Mouse (Mus musculus): ENCODE data around the gene Slc13a3.
A peak's percentile ranks its signal among the peaks of the same experiment; 100 is the strongest.

The Slc13a3 gene

DNA sequence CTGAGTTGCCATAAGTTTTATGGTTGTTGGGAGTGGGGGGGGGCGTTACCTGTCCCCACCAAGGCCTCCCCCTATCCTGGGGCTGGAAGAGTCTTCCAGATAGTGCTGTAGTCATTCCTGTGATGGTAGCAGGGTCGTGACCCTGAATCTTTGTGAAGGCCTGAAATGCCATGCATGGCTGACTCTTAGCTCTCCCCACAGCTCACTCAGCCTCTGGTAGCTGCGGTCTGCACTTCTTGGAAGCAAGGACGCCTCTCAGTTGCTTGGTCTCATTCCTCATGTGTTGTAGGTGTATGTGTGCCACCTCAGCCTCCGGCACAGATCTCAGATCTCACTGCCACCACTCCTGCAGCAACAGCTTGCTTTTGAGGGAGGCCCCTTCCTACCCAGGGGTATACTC lies 2.8 kb upstream of the Slc13a3 start:
- DNase-seq (ENCODE audit: low spot score) = no peak

DNA sequence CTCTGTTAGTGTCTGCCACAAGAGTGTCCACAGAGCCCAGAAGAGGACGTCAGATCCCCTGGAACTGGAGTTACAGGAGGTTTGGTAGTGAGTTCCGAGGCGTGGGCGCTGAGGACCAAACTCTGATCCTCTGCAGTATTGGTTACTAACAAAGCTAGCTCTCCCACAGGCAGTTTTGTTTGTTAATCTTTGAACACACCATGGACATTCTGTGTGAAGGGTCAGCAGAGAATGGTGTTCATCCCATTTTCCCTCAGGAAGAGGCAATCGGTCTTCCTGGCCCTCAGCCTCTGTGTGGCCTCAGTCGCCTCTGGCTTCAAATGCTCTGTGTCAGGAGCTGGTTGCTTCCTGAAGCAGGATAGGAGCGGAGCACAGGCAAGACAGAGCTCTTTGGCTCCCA lies 2.4 kb upstream of the Slc13a3 start:
- DNase-seq (ENCODE audit: low spot score) = no peak

GRCm38 (mm10) chr2:165471943-165472342 lies 1.1 kb downstream of the Slc13a3 start:
- DNase-seq (ENCODE audit: low spot score) = no peak

DNA sequence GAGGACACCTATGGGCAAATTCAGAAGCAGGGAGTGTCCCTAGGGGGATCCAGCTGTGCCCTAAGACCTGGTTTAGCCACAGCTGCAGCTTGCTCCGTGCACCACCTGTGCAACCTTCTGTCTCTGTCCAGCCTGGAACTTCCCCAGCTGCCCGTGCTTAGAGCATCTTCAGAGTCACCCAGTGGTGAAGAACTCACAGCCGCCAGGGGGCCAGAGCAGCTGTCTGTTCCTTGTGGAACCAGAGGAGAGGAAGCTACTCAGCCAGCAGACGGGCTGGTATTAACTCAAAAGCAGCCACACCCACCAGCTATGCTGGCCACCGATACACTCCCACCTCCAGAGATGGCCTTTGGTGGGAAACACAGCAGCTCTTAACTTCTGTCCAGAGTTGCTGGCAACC lies 2.9 kb downstream of the Slc13a3 start:
- DNase-seq (ENCODE audit: low spot score) = no peak

GRCm38 (mm10) chr2:165467824-165468452 lies 5.1 kb downstream of the Slc13a3 start:
- no peak for DNase-seq (ENCODE audit: low spot score)

DNA sequence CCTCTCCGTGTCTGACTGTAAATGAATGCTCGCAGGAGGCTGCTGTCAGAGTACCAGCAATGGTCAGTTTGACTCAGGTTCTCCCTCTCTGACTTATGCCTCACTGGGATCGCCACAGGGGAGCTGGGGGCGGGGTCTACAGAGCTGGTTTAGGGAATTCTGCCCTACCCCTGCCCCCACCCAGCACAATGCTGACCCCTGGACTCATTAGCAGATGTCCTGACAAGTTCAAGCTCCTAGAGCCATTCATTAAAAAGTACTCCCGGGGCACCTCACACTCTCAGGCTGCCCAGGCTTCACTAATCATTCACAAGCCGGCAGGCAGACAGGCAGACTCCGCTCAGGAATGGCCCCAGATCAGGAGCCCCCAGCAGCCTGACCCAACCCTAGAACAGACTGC lies 13.4 kb downstream of the Slc13a3 start:
- DNase-seq (ENCODE audit: low spot score) = peak; percentile 41

DNA sequence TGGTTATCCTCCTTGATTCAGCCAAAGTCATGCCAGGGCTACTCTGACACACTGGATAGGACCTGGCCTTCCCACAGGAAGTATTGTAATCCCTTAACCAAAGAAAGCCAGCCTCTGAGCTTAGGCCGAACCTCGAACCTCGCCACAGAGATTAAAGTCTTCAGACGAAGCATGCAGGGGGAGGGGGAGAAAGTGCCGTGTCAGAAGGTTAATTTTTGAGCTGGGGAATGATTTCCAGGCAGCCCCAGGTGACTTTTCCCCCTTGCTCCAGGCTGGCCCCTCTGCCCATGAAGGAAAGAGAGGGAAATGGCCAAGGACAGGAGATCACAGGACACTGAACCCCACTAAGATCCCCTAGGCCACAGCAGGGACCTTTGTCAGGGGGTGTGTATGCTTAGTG lies 14.8 kb downstream of the Slc13a3 start:
- no peak for DNase-seq (ENCODE audit: low spot score)

GRCm38 (mm10) chr2:165456710-165457109 lies 16.3 kb downstream of the Slc13a3 start:
- peak; percentile 67 for DNase-seq (ENCODE audit: low spot score)

DNA sequence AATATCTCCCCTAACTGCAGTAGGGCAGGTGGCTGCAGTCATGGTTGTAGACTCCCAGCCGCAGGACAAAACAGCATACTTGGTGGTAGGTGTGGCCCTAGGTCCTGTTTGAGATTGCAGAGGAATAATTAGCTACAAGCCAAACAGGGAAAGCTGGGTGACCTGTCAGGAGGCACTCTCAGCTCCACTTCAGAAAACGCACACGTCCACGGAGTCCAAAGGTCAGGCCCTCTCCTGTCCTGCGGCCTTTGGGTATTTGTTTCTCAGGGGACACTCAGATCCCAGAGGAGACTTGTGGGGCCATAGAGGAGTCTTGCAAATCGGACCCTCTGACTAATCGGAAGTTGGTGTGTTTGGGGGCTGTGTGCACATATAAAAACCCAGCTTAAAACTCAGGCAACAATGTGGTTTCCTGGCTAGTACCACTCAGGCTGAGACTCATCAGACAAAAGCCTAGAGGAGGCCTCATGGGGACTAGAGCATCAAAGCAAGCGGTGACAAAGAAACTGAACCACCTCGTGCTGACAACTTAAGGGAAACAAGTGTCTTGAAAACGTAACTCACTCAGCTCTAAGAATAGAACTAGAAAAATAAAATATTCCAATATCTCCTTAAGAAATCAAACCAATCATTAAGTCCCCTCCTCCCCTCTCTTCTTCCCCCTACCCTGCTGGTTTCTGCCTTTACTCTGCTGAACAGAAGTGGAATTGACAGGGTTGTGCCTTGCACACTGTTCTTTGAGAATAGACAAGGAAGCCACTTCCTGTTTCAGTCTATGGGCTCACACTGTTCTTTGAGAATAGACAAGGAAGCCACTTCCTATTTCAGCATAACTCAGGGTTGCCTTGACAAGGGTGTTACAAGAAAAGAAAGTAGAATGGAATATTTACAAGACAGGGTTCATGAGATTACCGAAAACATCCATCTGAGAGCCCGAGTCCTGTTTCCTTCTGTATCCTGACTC lies 20.0 kb downstream of the Slc13a3 start:
- no peak for DNase-seq (ENCODE audit: low spot score)

- no peak for DNase-seq (ENCODE audit: low spot score)
These were observed 24.6 kb downstream of the Slc13a3 start for GRCm38 (mm10) chr2:165448475-165448874.

- DNase-seq (ENCODE audit: low spot score) = no peak
These were observed 28.2 kb downstream of the Slc13a3 start for GRCm38 (mm10) chr2:165444861-165445260.

DNA sequence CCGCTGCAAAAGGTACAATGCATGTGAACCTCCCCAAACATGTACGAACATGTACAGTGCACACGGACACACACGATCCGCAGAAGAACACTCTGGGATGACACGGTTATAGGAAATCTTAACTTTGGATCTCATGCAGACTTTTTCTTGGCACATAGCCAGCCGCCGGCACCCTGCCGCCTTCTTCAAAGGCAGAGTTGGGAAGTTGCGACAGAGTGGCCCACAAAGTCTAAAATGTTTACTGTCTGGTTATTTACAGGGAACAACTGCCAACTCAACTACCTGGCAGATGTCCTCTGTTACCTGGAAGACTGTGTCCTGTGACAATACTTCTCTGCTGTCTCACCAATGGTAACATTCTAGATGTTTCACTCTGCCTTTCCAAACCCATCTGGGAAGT lies 30.0 kb downstream of the Slc13a3 start:
- no peak for DNase-seq (ENCODE audit: low spot score)

- DNase-seq (ENCODE audit: low spot score) = no peak
These were observed 31.4 kb downstream of the Slc13a3 start for GRCm38 (mm10) chr2:165441613-165442012.

DNA sequence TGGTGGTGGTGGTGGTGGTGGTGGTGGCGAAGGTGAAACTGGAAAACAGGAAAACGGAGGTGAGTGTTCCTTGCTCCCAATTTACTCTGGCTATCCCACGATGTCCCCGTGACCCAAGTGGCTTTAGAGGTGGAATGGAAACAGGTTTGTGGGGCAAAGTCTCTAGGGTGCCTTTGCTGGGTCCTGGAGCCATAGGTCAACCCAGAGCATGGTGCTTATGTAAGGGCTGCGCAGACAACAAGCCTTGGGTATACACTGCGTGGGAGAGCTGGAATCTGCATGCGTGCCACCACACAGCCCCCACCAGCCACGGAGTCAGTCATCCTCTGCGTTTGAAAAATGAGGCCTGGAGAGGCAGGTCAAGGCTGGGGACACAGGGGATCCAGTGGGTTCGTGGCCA lies 33.4 kb downstream of the Slc13a3 start:
- no peak for DNase-seq (ENCODE audit: low spot score)

DNA sequence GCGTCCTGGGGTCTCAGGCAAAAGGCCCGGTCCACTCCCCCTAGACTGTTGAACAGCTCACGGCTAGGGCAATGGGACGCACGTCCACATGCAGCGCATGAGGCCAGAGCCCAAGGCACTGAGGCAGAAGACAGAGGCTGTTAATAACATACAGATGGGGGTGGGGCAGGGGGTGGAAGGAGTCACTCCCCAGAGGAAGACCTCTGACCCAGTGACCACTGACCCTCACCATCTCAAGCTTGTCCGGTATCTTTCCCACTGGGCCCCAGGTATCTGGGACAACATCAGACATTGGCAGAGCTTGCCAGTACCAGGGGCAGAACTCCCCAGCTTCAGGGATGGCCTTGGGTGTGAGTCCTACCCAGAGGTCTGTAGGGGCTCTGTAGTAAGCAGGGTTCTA lies 34.1 kb downstream of the Slc13a3 start:
- DNase-seq (ENCODE audit: low spot score) = no peak

DNA sequence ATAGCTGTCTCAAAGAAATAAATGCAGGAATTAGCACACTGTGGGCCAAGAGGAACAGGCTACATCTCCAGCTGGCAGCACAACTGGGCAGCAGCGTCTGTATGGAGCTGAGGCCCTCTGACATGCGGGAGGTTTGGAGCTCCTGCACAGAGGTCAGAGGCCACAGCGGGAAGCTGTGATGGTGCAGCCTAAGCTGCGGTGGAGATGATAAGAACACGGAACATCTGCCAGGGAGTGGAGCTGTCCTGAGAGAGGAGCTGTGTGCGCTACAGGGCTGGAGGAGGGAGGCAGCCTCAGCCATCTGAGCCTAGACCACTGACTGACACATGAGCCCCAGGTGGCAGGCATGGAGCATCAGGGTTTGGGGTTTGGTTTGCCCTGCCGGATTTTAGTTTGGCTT lies 44.3 kb downstream of the Slc13a3 start:
- peak; percentile 39 for DNase-seq (ENCODE audit: low spot score)

GRCm38 (mm10) chr2:165420195-165420594 lies 52.8 kb downstream of the Slc13a3 start:
- no peak for DNase-seq (ENCODE audit: low spot score)

DNA sequence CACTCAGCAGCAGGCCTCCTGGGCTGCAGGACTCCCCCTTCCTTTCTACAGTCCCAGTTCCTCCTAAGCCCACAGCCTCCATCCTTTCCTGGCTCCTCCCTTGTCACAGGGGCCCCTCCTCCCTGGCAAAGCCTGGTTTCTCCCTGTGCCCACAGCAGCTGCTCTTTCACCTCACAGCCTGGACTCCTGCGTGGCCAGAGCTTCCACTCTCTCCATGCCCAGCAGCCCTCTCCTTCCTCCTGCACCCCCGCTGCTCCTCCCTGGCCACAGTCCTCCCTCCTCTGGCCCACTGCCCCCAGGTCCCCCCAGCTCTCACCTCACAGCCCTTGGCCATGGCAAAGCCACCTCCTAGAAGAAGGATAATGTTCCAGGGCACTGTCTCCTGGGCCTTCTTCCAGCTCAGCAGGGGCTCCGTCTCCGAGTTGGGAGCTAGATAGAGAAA lies 53.3 kb downstream of the Slc13a3 start:
- DNase-seq (ENCODE audit: low spot score) = no peak

GRCm38 (mm10) chr2:165418577-165418976 lies 54.5 kb downstream of the Slc13a3 start:
- no peak for DNase-seq (ENCODE audit: low spot score)

GRCm38 (mm10) chr2:165417291-165417690 lies 55.7 kb downstream of the Slc13a3 start:
- no peak for DNase-seq (ENCODE audit: low spot score)

- DNase-seq (ENCODE audit: low spot score) = peak; percentile 62
These were observed 57.2 kb downstream of the Slc13a3 start for GRCm38 (mm10) chr2:165415795-165416194.

DNA sequence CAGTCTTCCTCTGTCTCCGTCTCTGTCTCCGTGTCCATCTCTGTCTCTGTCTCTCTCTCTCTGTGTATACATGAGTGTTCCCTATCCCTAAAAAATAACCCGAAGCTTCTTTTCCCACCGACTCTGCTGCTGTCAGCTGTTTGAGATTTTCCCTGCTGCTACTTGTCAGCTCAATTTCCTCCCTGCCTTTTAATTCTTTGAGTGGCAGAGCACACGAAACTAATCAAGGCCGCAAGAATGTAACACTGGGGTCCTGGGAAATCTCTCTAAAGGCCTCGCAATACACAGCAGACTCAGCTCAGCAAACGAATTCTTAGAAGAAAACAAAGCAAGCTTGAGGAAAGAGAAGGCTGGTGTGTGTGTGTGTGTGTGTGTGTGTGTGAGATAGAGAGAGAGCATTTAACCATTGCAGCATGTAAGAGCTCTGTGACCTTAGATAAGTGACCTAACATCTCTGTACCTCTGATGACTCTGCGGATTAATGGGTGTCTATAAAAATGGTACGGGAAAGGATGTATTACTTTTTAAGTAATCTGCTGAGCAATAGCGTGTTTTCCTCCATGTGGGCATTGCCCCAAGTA lies 57.8 kb downstream of the Slc13a3 start:
- DNase-seq (ENCODE audit: low spot score) = no peak

- no peak for DNase-seq (ENCODE audit: low spot score)
These were observed 58.7 kb downstream of the Slc13a3 start for GRCm38 (mm10) chr2:165414321-165414720.
